Mouse (Mus musculus) cerebellum, postnatal 25 days (tissue): ENCODE data around the gene Ttyh3.

ENCODE experiments used
- DNase-seq, 2 experiments: peaks; one replicate each; pipeline ENCODE4 v3.0.0; 2021; ENCODE audit warnings: mixed read lengths in 2 of 2

The Ttyh3 gene

GRCm38 (mm10) chr5:140571673-140572072, 77.2 kb downstream of the Ttyh3 start:
- peak in 1 of 2 experiments; percentile 42 for DNase-seq

GRCm38 (mm10) chr5:140571201-140571600, 77.6 kb downstream of the Ttyh3 start:
- DNase-seq, result no peak
